ENCODE assay signal across 9 mouse cellular contexts in the genomic region with DNA sequence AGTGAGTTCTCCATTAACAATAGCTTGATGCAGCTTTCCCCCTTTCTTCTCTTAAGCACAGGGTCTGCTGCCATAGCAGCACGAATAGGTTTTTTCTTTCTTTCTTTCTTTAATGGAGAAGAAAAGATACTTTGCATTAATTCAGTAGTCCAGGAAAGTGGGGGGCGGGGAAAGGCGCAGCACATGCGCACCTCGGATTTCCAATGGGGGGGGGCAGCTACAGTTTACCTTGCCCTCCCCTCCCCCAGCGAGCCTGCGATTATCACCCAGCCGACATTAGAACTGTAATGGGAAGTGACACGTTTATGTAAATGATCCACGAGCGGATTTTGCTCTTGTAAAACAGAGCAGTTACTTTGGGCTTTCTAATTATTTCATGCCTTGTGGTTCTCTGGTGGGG.
DNase-seq lines count a peak whose midpoint lies in the region; ATAC-seq and TF ChIP-seq lines count a peak whose summit lies in the region.
"Had no signal": no experiment of that assay in that cellular context is flagged by ENCODE, and none has a peak within 500 bp of the region (broad histone marks: within the 10 kb centered on the region; RNA-seq: fewer than 3 reads in every experiment).

No protein-coding gene starts in this region.

- H3K27me3 ChIP-seq in cerebellum, adult 2 months (ENCODE audit: control insufficient read depth, insufficient read depth, low read length): no peaks in the 10 kb centered on the region
- H3K27me3 ChIP-seq in liver, postnatal 0 days (ENCODE audit: insufficient read depth, low read length): 0 out of 2 replicates have a peak, but pooled peaks cover 3% of the 10 kb centered on the region
- 0 out of 2 replicates have a peak, but pooled peaks cover 4% of the 10 kb centered on the region for H3K27me3 ChIP-seq in liver, embryonic 12.5 days (replicated peaks)
- no peaks in the 10 kb centered on the region for H3K27me3 ChIP-seq in neural tube, embryonic 12.5 days (replicated peaks)
- H3K27me3 ChIP-seq in heart, embryonic 10.5 days (ENCODE audit: insufficient read depth, poor library complexity, severe bottlenecking): peaks cover 4% of the 10 kb centered on the region; the same call in 1 of the 2 replicates

- no peak for TF ChIP-seq EP300 in liver, postnatal 0 days (IDR thresholded peaks at IDR 0.05; ENCODE audit: low read depth)

- TF ChIP-seq CTCF in cerebellum, adult 2 months (IDR thresholded peaks at IDR 0.05; ENCODE audit: borderline replicate concordance, insufficient read depth, low read depth, low read length): no peak
- TF ChIP-seq CTCF in liver, postnatal 0 days (IDR thresholded peaks at IDR 0.05; ENCODE audit: low read depth): no peak

- peak overlapping the region; percentile 33; the same call in 1 of the 2 replicates for H3K4me2 ChIP-seq in liver, postnatal 0 days (ENCODE audit: low read depth, low read length)
- H3K4me2 ChIP-seq in liver, embryonic 12.5 days: no peak overlapping the region
- H3K4me2 ChIP-seq in neural tube, embryonic 12.5 days (replicated peaks): peak overlapping the region; percentile 50

- H3K4me1 ChIP-seq in cerebellum, adult 2 months (ENCODE audit: control insufficient read depth, insufficient read depth, low read length): no peaks in the 10 kb centered on the region
- no peaks in the 10 kb centered on the region for H3K4me1 ChIP-seq in liver, postnatal 0 days (ENCODE audit: insufficient read depth)
- no peaks in the 10 kb centered on the region for H3K4me1 ChIP-seq in liver, embryonic 12.5 days
- H3K4me1 ChIP-seq in neural tube, embryonic 12.5 days: peaks cover 10% of the 10 kb centered on the region; the same call in 1 of the 2 replicates
- H3K4me1 ChIP-seq in heart, embryonic 10.5 days: peaks cover 14% of the 10 kb centered on the region

- no peak for TF ChIP-seq POLR2A in cerebellum, adult 2 months (IDR thresholded peaks at IDR 0.05; ENCODE audit: borderline replicate concordance, insufficient read depth, low read length)

- H3K27ac ChIP-seq in cerebellum, adult 2 months (ENCODE audit: insufficient read depth, low read length): no peak overlapping the region
- H3K27ac ChIP-seq in liver, postnatal 0 days (ENCODE audit: low read depth): no peak overlapping the region
- H3K27ac ChIP-seq in liver, embryonic 12.5 days: no peak overlapping the region
- no peak overlapping the region for H3K27ac ChIP-seq in neural tube, embryonic 12.5 days
- H3K27ac ChIP-seq in heart, embryonic 10.5 days: no peak overlapping the region

- DNase-seq in cerebellum, postnatal 10 days: peak; percentile 81 to 82
- DNase-seq in cerebellum, adult 2 months: no peak
- no peak for DNase-seq in liver, postnatal 0 days
- DNase-seq in forelimb bud, embryonic 11.5 days (ENCODE audit: low read depth, low spot score): peak; percentile 17
- no peak for DNase-seq in MN1 (ENCODE audit: low spot score)
- DNase-seq in heart, embryonic 10.5 days (ENCODE audit: low spot score): no peak

- H3K9ac ChIP-seq in liver, postnatal 0 days (replicated peaks): no peak overlapping the region
- H3K9ac ChIP-seq in liver, embryonic 12.5 days: no peak overlapping the region
- H3K9ac ChIP-seq in neural tube, embryonic 12.5 days: no peak overlapping the region

- no peaks in the 10 kb centered on the region for H3K9me3 ChIP-seq in liver, postnatal 0 days (ENCODE audit: low read length)
- no peaks in the 10 kb centered on the region for H3K9me3 ChIP-seq in liver, embryonic 12.5 days (replicated peaks)
- no peaks in the 10 kb centered on the region for H3K9me3 ChIP-seq in neural tube, embryonic 12.5 days
- no peaks in the 10 kb centered on the region for H3K9me3 ChIP-seq in heart, embryonic 10.5 days

- H3K36me3 ChIP-seq in liver, postnatal 0 days (replicated peaks; ENCODE audit: insufficient read depth, low read length): no peaks in the 10 kb centered on the region
- no peaks in the 10 kb centered on the region for H3K36me3 ChIP-seq in liver, embryonic 12.5 days
- H3K36me3 ChIP-seq in neural tube, embryonic 12.5 days: no peaks in the 10 kb centered on the region
- H3K36me3 ChIP-seq in heart, embryonic 10.5 days: no peaks in the 10 kb centered on the region

- ATAC-seq in liver, postnatal 0 days: no peak
- no peak for ATAC-seq in liver, embryonic 12.5 days
- ATAC-seq in neural tube, embryonic 12.5 days (ENCODE audit: low FRiP score, low read depth): peak; percentile 42; the same call in 1 of the 2 replicates
- ATAC-seq: activated CD4-positive, CD25-positive, alpha-beta regulatory T cell, adult 4 months had no signal

- no peak overlapping the region for H3K4me3 ChIP-seq in cerebellum, adult 2 months (replicated peaks; ENCODE audit: insufficient read depth, low read depth, low read length)
- no peak overlapping the region for H3K4me3 ChIP-seq in liver, postnatal 0 days (ENCODE audit: low read depth, low read length)
- no peak overlapping the region for H3K4me3 ChIP-seq in liver, embryonic 12.5 days
- H3K4me3 ChIP-seq in neural tube, embryonic 12.5 days: 0 out of 2 replicates have a peak overlapping the region, but pooled peaks have one; percentile 11
- H3K4me3 ChIP-seq in heart, embryonic 10.5 days: no peak overlapping the region

- 21% methylated on average over 11 of the region's 11 CpGs for WGBS in cerebellum, adult 2 months
- 35% methylated on average over 11 of the region's 11 CpGs for WGBS in liver, postnatal 0 days (ENCODE audit: insufficient replicate concordance)
- 27% methylated on average over 11 of the region's 11 CpGs for WGBS in liver, embryonic 12.5 days (ENCODE audit: insufficient replicate concordance)
- whole genome bisulfite sequencing in neural tube, embryonic 12.5 days: 28% methylated on average over 11 of the region's 11 CpGs
- 39% methylated on average over 11 of the region's 11 CpGs for WGBS in heart, embryonic 10.5 days

Comparison
In these comparisons a context has a peak if more than half of its experiments do, and no peak if none do; other contexts are left out.
1. DNase-seq: peak in cerebellum, postnatal 10 days (2 of 2) and forelimb bud, embryonic 11.5 days (single experiment); none in cerebellum, adult 2 months (0 of 2), liver, postnatal 0 days (single experiment), MN1 (single experiment) and heart, embryonic 10.5 days (single experiment).